Mouse (Mus musculus) gastrocnemius, postnatal 25 days (tissue): ENCODE measurements around the gene Map3k6. TPM values are rescaled to one million over a fixed set of nuclear protein-coding genes. Genes with fewer than 3 reads are reported as not detected.

ENCODE experiments used
- DNase-seq: peaks from one replicate; pipeline ENCODE4 v3.0.0; 2022
- microRNA-seq, 2 experiments: library from miRNA; unstranded; fragments of <30 nt; microRNA quantifications; one replicate each; pipeline ENCODE4 v1.2.0; 2021; ENCODE audit warnings: borderline replicate concordance in 2 of 2
- total RNA-seq, 2 experiments: library from RNA; stranded (reverse); gene quantifications; 1 replicate in 1 of 2; 2 replicates in 1 of 2; pipeline ENCODE4 v1.2.3; 2021

Map3k6 gene
- total RNA-seq, 2 experiments from 2014 or later = 5.8 to 12.5 TPM

DNA sequence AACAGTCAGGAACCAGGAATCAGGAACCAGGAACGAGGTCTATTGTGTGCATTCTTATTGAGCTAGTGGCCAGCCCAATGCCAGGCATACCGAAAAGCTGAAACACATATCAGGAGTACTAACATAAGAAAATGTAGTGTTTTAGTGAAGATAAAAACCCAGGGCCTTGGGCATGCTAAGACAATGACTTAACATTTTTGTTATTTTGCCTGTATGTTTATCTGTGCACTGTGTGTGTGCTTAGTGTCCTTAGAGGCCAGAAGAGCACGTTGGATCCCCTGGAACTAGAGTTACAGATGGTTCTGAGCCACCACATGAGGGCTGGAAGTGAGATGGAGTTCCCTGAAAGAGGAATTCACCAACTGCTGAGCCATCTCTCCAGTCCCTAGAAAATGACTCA, 44.7 kb downstream of the Map3k6 start:
- no peak for DNase-seq

DNA sequence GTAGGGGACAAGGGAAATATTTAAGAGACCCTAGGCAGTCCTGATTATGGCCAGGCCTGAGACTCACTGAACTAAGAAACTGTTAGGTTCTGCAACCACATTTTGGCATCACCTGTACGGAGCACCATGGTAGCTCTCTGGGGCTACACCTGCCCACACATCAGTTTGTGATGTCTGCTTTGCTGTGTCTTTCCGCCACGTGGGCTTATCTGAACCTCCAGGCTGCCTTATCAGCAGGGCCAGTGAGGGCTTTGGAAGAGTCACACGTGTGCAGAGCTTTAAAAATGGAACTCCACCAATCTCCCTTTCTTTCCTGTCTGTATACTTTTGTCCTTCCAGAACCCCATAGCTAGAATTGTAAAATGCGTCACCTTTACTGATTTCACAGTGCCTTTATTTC, 45.3 kb downstream of the Map3k6 start:
- no peak for DNase-seq

DNA sequence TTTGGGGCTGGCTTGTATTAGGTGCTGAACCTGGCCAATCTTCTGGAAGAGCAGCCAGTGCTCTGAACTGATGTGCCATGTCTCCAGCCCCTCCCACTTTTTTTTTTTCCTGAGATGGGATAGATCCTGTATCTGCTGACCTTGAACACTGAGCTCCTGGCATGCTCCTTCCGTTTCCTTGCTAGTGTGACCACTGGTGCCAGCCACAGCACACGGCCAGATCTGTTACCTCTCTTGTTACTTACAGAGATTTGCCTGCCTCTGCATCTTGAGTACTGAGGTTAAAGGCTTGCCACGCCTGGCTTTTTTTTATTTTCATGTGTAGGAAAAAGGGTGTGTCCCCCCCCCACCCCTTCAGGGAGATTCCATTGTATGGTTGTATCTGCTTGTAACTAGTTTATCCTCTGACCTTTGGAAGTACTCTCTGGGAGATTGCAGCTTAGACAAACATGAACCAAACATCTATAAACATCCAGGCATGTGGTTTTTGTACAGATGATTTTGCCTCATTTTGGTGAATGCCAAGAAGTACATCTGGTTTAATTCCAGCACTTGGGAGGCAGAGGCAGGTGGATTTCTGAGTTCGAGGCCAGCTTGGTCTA, 46.0 kb downstream of the Map3k6 start:
- DNase-seq = no peak

DNA sequence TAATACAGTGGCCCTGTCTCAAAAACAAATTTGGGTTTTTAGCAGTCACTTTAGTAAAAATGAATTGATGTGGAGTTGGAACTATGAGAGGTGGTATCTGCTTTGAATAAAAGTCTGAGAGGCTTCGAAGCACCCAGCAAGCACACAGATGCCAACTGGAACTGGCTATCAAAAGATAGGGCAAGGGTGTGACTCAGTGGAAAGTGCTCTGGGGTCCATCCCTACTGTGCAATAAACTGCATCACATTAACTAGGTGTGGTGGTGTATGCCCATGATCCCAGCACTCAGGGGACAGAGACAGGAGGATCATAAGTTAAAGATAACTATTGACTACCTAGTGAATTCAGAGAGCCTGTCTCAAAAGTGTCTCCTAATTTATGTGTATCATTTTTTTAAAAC, 50.6 kb downstream of the Map3k6 start:
- no peak for DNase-seq

DNA sequence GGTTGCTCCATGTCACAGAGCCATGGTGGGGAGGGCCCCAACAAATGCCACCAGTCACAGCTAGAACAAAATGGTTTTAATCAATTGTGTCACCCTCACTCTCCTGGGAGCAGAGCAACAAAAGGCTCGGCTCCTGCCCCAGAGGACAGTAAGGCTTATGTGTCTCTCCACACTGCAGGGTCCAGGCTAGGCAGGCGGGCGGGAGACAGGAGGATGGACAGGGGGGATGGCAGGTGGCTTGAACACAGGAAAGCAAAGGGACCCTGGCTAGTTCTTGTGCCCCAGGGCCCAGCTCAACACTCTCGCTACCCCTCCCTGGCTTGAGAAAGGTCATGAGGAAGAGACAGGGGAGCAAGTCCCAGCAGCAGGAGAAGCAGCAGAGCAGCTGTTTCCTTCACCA, 51.8 kb downstream of the Map3k6 start:
- no peak for DNase-seq

DNA sequence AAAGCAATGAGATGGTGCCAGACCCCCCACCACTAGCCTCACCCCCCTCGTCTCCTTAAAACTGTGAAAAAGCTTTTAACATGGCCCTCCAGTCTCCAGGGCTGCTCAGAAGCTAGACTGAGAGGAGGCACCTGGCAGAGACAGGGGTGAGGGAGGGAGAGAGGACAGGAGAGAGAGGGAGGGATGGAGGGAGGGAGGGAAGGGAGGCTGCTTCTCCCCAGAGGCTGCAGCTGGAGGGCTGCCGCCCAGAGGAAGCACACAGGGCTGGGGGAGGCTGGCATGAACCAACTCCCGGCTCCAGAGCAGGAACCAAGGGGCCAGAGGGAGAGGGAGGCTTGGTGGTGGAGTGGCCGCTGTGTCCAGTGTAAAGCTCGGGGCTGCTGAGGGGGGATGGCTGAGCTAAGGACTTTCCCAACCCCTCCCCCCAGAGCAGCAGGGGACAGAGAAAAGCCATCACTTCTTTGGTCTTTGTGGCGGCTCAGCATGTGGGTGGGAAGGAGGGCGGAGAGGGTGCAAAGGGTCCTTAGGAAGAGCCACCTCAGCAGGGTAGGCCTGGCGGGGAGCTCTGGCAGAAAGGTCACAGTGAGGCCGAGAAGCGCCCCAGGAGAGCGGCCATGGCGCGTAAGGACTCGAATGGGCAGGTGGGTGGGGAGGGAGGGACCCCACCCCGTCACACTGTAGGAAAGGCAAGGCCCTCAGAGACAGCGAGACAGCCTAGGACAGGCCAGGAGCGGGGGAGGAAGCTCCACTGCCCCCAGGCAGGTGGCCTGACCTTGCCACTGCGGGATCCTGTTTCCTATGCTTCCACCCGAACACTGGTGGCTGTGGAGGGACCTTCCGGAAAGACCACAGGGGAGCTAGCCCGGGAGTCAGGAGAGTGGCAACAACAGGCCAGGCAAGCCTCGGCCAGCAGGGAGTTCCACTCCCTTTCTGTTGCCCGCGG, 52.6 kb downstream of the Map3k6 start:
- no peak for DNase-seq

DNA sequence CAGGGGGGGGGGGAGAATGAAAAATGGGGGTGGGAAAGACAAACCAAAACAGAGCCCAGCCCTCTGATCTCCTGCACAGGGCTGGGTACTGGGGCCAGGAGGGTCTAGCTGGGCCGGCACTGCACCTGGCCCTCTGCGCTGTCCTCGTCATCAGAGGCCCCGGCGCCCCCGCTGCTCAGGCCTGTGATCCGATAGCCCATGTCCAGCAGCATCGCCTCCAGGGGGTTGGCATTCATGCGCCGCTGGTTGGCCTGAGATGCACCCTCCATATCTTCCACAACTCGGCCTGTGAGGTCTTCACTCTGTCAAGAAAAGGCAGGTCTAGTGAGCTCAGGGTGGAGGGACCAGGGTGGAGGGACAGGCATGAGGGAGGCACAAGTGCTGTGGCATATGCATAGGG, 53.5 kb downstream of the Map3k6 start:
- no peak for DNase-seq

DNA sequence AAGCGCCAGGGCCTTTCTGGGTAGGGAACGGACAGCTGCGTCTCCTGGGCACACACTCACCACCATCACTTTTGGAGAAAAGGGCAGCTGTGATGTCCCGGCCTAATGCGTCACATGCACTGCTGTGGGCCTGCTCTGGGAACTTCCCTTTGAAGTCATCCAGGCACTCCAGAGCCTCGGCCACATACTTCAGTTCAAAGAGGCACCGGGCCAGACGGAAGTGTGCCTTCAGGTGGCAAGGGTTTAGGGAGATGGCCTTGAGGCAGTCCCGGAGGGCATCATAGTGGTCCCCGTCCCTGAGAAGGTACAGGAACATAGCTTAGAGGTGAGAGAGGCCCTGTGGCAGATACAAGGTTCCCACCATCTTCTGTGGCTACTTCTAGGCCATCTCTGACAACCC, 56.7 kb downstream of the Map3k6 start:
- DNase-seq = no peak

DNA sequence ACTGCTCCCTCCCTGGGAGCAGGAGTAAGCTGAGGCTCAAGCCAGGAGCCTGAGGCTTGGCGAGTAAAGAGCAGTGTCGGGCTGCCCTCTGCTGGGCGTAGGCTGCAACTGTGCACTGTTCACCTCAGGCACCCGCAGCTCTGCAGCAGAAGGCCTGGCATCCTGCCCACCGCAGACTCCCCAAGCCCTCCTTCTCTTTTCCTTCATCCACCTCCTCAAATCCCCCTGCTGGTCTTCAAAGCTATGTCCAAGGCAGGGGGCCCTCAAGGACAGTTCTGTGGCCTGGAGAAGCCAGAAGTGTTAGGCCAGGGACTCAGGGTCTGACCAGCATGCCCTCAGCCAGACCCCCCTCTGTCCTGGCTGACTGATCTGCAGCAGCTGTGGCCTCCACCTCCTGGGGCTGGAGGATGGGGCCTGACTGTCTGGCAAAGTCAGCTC, 57.2 kb downstream of the Map3k6 start:
- DNase-seq = peak; percentile 78

DNA sequence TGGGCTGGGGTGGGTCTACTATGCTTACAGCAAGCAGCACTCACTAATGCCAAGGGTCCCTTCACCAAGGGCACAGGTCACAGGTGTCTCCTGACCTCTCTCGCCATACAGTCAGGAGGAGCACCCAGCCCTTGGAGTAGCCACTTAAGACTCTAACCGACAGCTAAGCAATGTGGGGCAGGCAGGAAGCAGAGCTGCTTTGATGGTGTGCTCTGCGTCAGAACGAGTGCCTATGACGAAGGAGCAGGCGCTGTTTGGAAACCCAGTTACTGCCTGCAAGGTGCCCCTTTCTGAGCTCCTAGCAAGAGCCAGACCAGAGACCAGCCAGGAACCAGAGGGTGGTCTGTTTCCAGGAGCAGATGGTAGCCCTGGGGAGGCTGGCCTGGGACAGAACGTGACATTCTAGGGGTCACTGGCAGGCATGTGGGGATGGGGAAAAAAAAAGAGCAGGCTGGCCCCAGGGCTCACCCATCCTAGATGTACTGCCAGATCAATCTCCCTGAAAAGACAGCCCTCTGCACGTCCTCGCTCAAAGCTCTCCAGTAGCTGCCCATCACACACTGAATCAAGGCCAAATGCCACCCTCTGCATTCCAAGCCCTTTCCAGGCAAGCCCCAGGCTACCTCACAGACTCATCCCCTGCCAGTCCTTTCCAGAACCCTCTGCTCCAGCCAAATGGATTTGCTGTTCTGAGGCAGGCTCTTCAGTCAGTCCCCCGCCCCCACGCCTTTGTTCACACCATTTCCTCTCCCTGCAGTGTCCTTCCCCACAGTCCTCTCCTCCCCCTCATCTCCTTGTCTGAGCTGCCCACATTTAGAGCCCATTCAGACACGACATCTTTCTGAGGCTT, 58.1 kb downstream of the Map3k6 start:
- peak; percentile 67 for DNase-seq

DNA sequence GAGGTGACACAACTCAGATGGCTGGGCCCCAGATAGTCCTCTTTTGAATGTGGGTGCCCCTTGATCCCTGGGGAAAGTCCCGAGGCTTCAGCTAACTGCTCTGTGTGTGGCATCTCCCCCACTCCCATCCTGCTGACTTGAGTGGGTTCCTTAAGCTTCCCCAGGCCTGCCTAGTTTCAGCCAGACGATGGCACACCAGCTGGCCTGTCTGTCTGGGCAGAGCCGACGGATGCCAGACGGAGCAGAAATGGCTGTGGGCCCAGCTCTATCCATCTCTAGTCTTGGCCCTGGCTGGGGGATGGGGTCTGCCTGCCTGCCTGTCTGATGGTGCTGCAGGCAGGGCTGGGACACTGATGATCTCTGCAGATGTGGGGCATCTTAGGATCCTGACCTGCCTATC, 59.1 kb downstream of the Map3k6 start:
- peak; percentile 41 for DNase-seq

DNA sequence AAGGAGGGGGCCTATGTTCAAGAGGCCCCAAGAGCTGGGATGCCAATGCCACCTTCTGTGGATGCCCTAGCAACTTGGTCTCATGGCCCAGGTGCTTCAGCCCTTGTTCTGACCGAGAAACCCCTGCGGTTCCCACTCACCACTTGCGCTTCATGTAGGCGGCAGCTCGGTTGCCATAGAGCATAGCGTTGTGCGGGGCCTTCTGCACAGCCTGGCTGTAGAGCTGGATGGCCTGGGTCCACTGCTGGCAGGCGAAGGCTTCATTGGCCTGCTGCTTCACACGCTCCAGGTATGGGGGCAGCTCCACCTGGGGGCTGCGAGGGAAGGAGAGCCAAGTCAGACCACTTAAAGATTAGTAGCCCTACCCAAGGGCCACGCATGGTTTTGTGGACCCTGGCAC, 59.8 kb downstream of the Map3k6 start:
- DNase-seq = no peak

DNA sequence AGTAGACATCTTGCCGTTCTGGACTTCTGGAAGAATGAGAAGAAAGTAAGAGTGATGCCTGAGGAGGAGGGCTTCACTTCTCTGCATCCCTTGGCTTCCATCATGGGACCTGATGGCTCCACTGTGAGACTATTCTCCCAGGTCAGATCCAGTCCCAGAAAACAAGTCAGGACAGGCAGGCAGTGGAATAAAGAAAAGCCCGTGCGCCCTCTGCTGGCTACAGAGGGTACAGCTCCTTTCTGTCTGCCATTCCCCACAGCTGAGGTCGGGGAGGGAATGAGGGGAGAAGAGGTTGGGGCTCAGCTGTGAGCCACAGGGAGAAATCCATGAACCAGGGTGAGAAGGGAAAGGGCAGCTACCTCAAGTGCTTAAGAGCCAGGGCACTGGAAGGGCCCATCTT, 61.2 kb downstream of the Map3k6 start:
- peak; percentile 60 for DNase-seq

Small RNA genes lying within 50 kb of the gene (microRNA-seq; reads per million reads assigned to microRNA genes)
- 0.53 to 0.74 reads per million in 2 experiments for gene Mir7017

Other genes starting within 250 kb of the Map3k6 start
- 10 to 100 TPM; 29.3 to 32.8 TPM for gene Ahdc1, start 229.6 kb upstream of the Map3k6 start, total RNA-seq
- 10 to 100 TPM; 33.8 to 39.7 TPM for gene Wasf2, start 110.3 kb upstream of the Map3k6 start, total RNA-seq
- gene Cd164l2, start 28.7 kb upstream of the Map3k6 start, total RNA-seq = not detected
- not detected for gene Gpr3, start 28.3 kb upstream of the Map3k6 start, total RNA-seq
- gene Sytl1, start 22.3 kb downstream of the Map3k6 start, total RNA-seq = under 1 TPM; 0.29 to 0.36 TPM
- gene Tmem222, start 37.0 kb downstream of the Map3k6 start, total RNA-seq = 10 to 100 TPM; 20.8 to 23.5 TPM
- gene Wdtc1, start 112.7 kb downstream of the Map3k6 start, total RNA-seq = 10 to 100 TPM; 76.3 to 85.0 TPM
- 1 to 10 TPM; 8.0 to 9.1 TPM for gene Slc9a1, start 128.9 kb downstream of the Map3k6 start, total RNA-seq
- 1 to 10 TPM in 1 of 2 experiments, under 1 TPM in 1; 0.38 to 1.2 TPM for gene Tent5b, start 239.3 kb downstream of the Map3k6 start, total RNA-seq